Mouse (Mus musculus) heart, embryonic 16.5 days (tissue): ENCODE measurements around the gene Smurf1. TPM values are rescaled to one million over a fixed set of nuclear protein-coding genes. Genes with fewer than 3 reads are reported as not detected.

Source experiments
- ATAC-seq: fragments of 200-750 bp; cut with Nextera tagmentation; replicated peaks from 2 replicates; pipeline ENCODE4 v1.8.0; 2017; ENCODE audit warnings: moderate number of reproducible peaks; ENCODE audit not compliant: insufficient read depth, low FRiP score; ENCODE audit errors: extremely low read depth
- H3K27ac ChIP-seq: fragments of 300-500 bp; sonication (generic); 2 replicates; pipeline ENCODE4 v1.5.1; 2014; ENCODE audit warnings: mild to moderate bottlenecking, low read length, control low read depth, moderate library complexity
- H3K27me3 ChIP-seq: fragments of 300-500 bp; sonication (generic); 2 replicates; pipeline ENCODE4 v1.6.1; 2014; ENCODE audit warnings: low read length, mixed read lengths; ENCODE audit not compliant: control insufficient read depth, insufficient read depth
- H3K36me3 ChIP-seq: fragments of 300-500 bp; sonication (generic); 2 replicates; pipeline ENCODE4 v1.6.1; 2014; ENCODE audit not compliant: control insufficient read depth, insufficient read depth
- H3K4me1 ChIP-seq: fragments of 300-500 bp; sonication (generic); 2 replicates; pipeline ENCODE4 v1.6.1; 2014; ENCODE audit warnings: low read length, mixed read lengths; ENCODE audit not compliant: control insufficient read depth, insufficient read depth
- H3K4me2 ChIP-seq: fragments of 300-500 bp; sonication (generic); 2 replicates; pipeline ENCODE4 v1.6.1; 2014; ENCODE audit warnings: low read depth, mild to moderate bottlenecking, control low read depth, low read length
- H3K4me3 ChIP-seq: fragments of 300-500 bp; sonication (generic); 2 replicates; pipeline ENCODE4 v1.5.1; 2014; ENCODE audit warnings: mild to moderate bottlenecking, control low read depth, low read length
- H3K9ac ChIP-seq: fragments of 300-500 bp; sonication (generic); 2 replicates; pipeline ENCODE4 v1.6.1; 2014; ENCODE audit warnings: low read length, control low read depth
- H3K9me3 ChIP-seq: fragments of 300-500 bp; sonication (generic); replicated peaks from 2 replicates; pipeline ENCODE4 v1.6.1; 2016; ENCODE audit warnings: low read length; ENCODE audit not compliant: control insufficient read depth
- WGBS: fragments of 180-500 bp; shearing (Covaris S2); extraction: QIAGEN DNeasy Blood & Tissue Kit; methylation state at CpG from one replicate; pipeline ENCODE4 v1.1.7; 2014; 5-methylcytosine and 5-hydroxymethylcytosine counted together
- polyA plus RNA-seq: library from polyadenylated mRNA; unstranded; fragments of >200 nt; fragmentation: Nextera tagmentation; extraction: Ambion mirVana; gene quantifications from 2 replicates; pipeline ENCODE4 v1.2.1, GENCODE M21; 2015

Gene Smurf1
- polyA plus RNA-seq, 1 experiment from 2014 or later = 9.3 TPM

DNA sequence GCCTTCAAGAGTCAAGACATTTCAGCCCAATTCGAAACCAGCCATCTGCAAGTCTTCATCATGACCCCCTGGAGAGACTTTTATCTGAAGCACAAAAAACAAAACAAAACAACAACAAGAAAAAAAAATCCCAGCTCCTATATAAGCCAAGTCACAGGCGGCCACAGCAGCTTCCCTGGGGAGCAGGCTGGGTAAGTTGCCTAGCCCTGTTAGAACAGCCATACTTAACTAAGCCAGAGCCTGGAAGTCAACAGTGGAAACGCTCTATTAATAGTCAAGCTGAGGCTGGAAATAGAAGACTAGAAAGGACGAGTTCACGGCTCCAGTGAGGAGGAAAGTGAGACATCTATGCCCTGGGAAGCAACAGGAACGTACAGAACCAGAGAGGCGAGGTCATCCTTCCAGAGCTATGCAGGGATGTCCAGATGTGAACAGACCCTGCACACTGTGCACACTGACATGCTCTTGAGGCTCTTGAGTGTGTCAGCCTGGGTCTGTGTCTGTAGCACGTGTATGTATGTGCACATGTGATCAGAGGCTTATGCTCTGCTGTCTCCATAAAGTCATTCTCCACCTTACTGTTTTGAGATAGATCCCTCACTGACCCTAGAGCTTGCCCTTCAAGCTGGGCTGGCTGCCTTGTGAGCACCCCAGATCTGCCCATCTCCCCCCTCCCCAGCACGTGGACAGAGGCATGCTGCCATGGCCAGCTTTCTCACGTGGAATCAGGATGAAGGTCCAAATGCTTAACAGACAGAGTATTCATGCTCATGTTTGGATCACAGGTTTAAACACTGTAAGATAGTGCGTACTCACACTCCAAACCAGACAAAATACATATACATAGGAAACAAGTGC is 36.6 kb downstream of the Smurf1 start:
- ATAC-seq = peak; percentile 67
- Histone ChIP-seq H3K4me3 (no peak overlapping the region), H3K9ac (0 out of 2 replicates have a peak overlapping the region, but pooled peaks have one; percentile 43), H3K27me3 (no peaks in the 10 kb centered on the region), H3K27ac (peak overlapping the region; percentile 84), H3K4me2 (peak overlapping the region; percentile 44), H3K36me3 (no peaks in the 10 kb centered on the region), H3K9me3 (no peaks in the 10 kb centered on the region), H3K4me1 (peaks cover 37% of the 10 kb centered on the region)
- WGBS = 22% methylated on average over 11 of the region's 11 CpGs

GRCm38 (mm10) chr5:144926275-144926674 is 39.4 kb downstream of the Smurf1 start:
- no peak overlapping the region for H3K4me3 ChIP-seq
- H3K4me2 ChIP-seq = no peak overlapping the region
- H3K36me3 ChIP-seq = no peaks in the 10 kb centered on the region
- H3K9ac ChIP-seq = no peak overlapping the region
- no peaks in the 10 kb centered on the region for H3K27me3 ChIP-seq
- H3K4me1 ChIP-seq = peaks cover 43% of the 10 kb centered on the region
- H3K9me3 ChIP-seq = no peaks in the 10 kb centered on the region
- no peak overlapping the region for H3K27ac ChIP-seq
- no peak for ATAC-seq
- WGBS = 65% methylated on average over 2 of the region's 2 CpGs

GRCm38 (mm10) chr5:144923351-144923750 is 42.3 kb downstream of the Smurf1 start:
- Histone ChIP-seq H3K27me3 (no peaks in the 10 kb centered on the region), H3K4me1 (peaks cover 45% of the 10 kb centered on the region), H3K27ac (no peak overlapping the region), H3K9ac (no peak overlapping the region), H3K4me2 (no peak overlapping the region), H3K36me3 (no peaks in the 10 kb centered on the region), H3K9me3 (no peaks in the 10 kb centered on the region), H3K4me3 (no peak overlapping the region)
- WGBS = 54% methylated on average over 6 of the region's 6 CpGs
- no peak for ATAC-seq

DNA sequence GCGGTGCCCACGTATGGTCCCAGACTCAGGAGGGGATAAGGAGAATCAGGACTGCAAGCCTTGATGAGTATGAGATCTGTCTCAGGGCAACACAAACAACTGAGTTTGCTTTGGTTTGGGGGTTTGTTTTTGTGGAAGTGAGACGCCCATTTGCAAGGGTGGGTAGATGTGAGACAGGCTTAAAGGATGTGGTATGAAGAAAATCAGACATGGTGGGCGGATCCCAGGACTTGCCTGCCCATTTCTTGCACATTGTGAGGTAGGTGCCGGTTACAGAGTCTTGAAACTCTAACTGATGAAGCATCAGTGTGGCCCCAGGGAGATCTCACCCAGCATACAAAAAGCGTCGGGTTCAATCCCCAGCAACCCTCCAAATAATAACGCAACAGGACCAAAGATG is 45.9 kb downstream of the Smurf1 start:
- H3K4me1 ChIP-seq = peaks cover 50% of the 10 kb centered on the region
- no peaks in the 10 kb centered on the region for H3K27me3 ChIP-seq
- H3K4me2 ChIP-seq = no peak overlapping the region
- no peak overlapping the region for H3K4me3 ChIP-seq
- H3K27ac ChIP-seq = no peak overlapping the region
- 80% methylated on average over 8 of the region's 8 CpGs for WGBS
- no peak overlapping the region for H3K9ac ChIP-seq
- H3K9me3 ChIP-seq = no peaks in the 10 kb centered on the region
- no peak for ATAC-seq
- H3K36me3 ChIP-seq = no peaks in the 10 kb centered on the region

DNA sequence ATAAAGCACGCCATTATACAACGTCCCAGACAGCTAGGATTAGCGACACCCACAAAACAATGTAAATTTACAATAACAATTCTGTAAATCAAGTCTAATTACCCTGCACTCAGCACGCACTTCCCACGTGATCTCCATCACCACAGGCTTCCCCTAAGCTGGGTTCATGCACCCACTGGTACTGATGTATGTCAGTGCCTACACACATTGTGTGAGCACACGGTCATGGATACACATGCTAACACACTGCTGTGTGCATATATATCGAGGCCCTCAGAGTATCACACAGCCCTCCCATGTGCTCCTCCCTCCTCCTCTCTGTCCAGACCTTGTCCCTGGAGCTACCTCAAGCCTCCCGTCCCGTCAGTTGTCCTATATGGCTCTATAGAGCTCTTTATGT is 46.5 kb downstream of the Smurf1 start:
- Histone ChIP-seq H3K4me1 (peaks cover 56% of the 10 kb centered on the region), H3K36me3 (no peaks in the 10 kb centered on the region), H3K27me3 (no peaks in the 10 kb centered on the region), H3K9ac (no peak overlapping the region), H3K9me3 (no peaks in the 10 kb centered on the region), H3K4me2 (no peak overlapping the region), H3K27ac (no peak overlapping the region), H3K4me3 (no peak overlapping the region)
- WGBS = 87% methylated on average over 9 of the region's 9 CpGs
- ATAC-seq = no peak

GRCm38 (mm10) chr5:144918204-144918603 is 47.4 kb downstream of the Smurf1 start:
- no peak overlapping the region for H3K4me3 ChIP-seq
- WGBS = 81% methylated on average over 8 of the region's 8 CpGs
- H3K9ac ChIP-seq = no peak overlapping the region
- H3K27ac ChIP-seq = no peak overlapping the region
- H3K4me1 ChIP-seq = peaks cover 60% of the 10 kb centered on the region
- no peak overlapping the region for H3K4me2 ChIP-seq
- no peaks in the 10 kb centered on the region for H3K36me3 ChIP-seq
- H3K9me3 ChIP-seq = no peaks in the 10 kb centered on the region
- H3K27me3 ChIP-seq = no peaks in the 10 kb centered on the region
- ATAC-seq = no peak

DNA sequence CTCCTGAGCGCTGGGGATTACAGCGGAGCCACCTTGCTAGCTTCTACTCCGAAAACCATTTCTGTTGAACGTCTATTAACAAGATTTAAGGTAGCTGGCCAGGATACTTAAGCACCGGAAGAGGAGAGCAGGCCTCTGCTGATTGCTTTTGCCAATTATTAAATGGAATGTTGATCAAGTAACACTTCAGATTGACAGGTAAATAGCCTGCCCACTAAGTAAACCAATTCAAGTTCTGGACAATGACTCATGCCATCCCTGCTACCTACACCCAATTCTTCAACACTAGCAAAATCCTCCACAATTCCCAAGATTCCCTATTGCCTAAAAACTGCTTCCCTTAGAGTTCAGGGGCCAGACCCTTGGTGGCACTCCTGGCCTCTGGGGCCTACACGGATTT is 48.5 kb downstream of the Smurf1 start:
- H3K9ac ChIP-seq = no peak overlapping the region
- no peaks in the 10 kb centered on the region for H3K27me3 ChIP-seq
- H3K9me3 ChIP-seq = no peaks in the 10 kb centered on the region
- H3K4me3 ChIP-seq = no peak overlapping the region
- WGBS = 81% methylated on average over 6 of the region's 6 CpGs
- H3K27ac ChIP-seq = no peak overlapping the region
- H3K4me2 ChIP-seq = no peak overlapping the region
- no peaks in the 10 kb centered on the region for H3K36me3 ChIP-seq
- peaks cover 60% of the 10 kb centered on the region for H3K4me1 ChIP-seq
- ATAC-seq = no peak

DNA sequence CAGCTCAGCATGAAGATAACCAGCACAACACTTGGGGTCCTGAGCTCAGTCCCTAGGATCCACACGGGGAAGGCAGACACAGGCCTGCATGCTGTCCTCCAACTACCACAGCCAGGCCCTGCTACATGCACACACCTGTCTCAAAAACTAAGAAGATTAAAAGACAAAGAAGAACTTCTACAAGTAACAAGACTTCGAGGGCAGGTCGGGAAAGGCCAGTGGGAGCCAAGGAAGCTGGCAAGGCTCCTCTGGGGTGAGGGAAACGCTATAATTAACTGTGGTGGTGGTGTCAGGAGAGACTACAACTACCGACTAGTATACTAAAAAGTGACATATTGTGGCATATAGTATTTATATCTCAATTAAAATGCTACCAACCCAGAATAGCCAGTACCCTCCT is 49.8 kb downstream of the Smurf1 start:
- Histone ChIP-seq H3K27ac (0 out of 2 replicates have a peak overlapping the region, but pooled peaks have one; percentile 4), H3K4me1 (peaks cover 53% of the 10 kb centered on the region), H3K36me3 (no peaks in the 10 kb centered on the region), H3K9me3 (no peaks in the 10 kb centered on the region), H3K4me3 (no peak overlapping the region), H3K4me2 (no peak overlapping the region), H3K27me3 (no peaks in the 10 kb centered on the region), H3K9ac (no peak overlapping the region)
- WGBS = 49% methylated on average over 5 of the region's 5 CpGs
- no peak for ATAC-seq

- Histone ChIP-seq H3K9ac (peak overlapping the region; percentile 34; the same call in 1 of the 2 replicates), H3K4me2 (peak overlapping the region; percentile 34; the same call in 1 of the 2 replicates), H3K9me3 (no peaks in the 10 kb centered on the region), H3K4me3 (no peak overlapping the region), H3K36me3 (no peaks in the 10 kb centered on the region), H3K4me1 (peaks cover 48% of the 10 kb centered on the region), H3K27ac (peak overlapping the region; percentile 23), H3K27me3 (no peaks in the 10 kb centered on the region)
- 17% methylated on average over 7 of the region's 7 CpGs for WGBS
- no peak for ATAC-seq
Observed at GRCm38 (mm10) chr5:144914433-144914906, 51.2 kb downstream of the Smurf1 start.
